Mouse (Mus musculus) hindbrain, embryonic 10.5 days (tissue): Measurements from ENCODE around the gene Ccdc171. TPM values are rescaled to one million over a fixed set of nuclear protein-coding genes. Genes with fewer than 3 reads are reported as not detected.
"Not testable (repeated sequence)": the region's sequence is repeated elsewhere in the genome, so short reads cannot be mapped to it uniquely, and the experiment has no call there.

Experiments
- DNase-seq: peaks from one replicate; pipeline ENCODE4 v3.0.0-alpha.2; 2017; ENCODE audit warnings: low spot score
- H3K27ac ChIP-seq: fragments of 300-500 bp; sonication (generic); 2 replicates; pipeline ENCODE4 v1.5.1; 2016; ENCODE audit warnings: mild to moderate bottlenecking, moderate library complexity
- H3K27me3 ChIP-seq: fragments of 300-500 bp; sonication (generic); 2 replicates; pipeline ENCODE4 v1.6.1; 2016; ENCODE audit warnings: mild to moderate bottlenecking; ENCODE audit not compliant: poor library complexity, insufficient read depth, severe bottlenecking
- H3K36me3 ChIP-seq: fragments of 300-500 bp; sonication (generic); 2 replicates; pipeline ENCODE4 v1.6.1; 2016; ENCODE audit warnings: mild to moderate bottlenecking, moderate library complexity
- H3K4me1 ChIP-seq: fragments of 300-500 bp; sonication (generic); replicated peaks from 2 replicates; pipeline ENCODE4 v1.6.1; 2016; ENCODE audit warnings: mild to moderate bottlenecking
- H3K4me3 ChIP-seq: fragments of 300-500 bp; sonication (generic); 2 replicates; pipeline ENCODE4 v1.5.1; 2016; ENCODE audit warnings: mild to moderate bottlenecking, moderate library complexity
- H3K9me3 ChIP-seq: fragments of 300-500 bp; sonication (generic); 2 replicates; pipeline ENCODE4 v1.6.1; 2016; ENCODE audit warnings: mild to moderate bottlenecking, moderate library complexity
- WGBS: fragments of 180-500 bp; shearing (Covaris S2); methylation state at CpG from one replicate; pipeline ENCODE4 v1.1.7; 2016; 5-methylcytosine and 5-hydroxymethylcytosine counted together
- polyA plus RNA-seq: library from polyadenylated mRNA; unstranded; fragments of >200 nt; fragmentation: Nextera tagmentation; extraction: Ambion mirVana; gene quantifications from 2 replicates; pipeline ENCODE4 v1.2.1, GENCODE M21; 2016

The Ccdc171 gene
- polyA plus RNA-seq, 1 experiment from 2014 or later = 3.3 TPM

DNA sequence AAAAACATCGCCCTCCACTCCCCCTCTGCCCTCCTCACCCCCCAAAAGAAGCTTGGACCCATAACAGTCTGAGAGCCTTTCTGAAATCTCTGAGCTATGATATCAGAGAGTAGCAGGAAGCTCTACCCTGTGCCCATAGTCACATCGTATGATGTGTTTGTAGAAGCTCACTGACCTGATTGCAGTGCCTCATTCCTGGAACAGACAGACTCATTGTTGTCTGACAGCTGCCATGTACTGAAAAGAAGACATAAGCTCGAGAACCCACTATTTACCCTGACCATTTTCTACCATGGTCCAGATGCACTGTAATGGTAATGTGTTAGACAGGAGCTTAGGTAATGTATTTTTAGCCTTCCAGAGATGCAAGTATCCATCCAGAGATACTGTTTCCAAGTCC lies 85.8 kb downstream of the Ccdc171 start:
- Histone ChIP-seq H3K27ac (no peak overlapping the region), H3K27me3 (no peaks in the 10 kb centered on the region), H3K4me3 (no peak overlapping the region), H3K9me3 (no peaks in the 10 kb centered on the region), H3K4me1 (no peaks in the 10 kb centered on the region), H3K36me3 (no peaks in the 10 kb centered on the region)
- no peak for DNase-seq
- 85% methylated on average over 3 of the region's 3 CpGs for WGBS

DNA sequence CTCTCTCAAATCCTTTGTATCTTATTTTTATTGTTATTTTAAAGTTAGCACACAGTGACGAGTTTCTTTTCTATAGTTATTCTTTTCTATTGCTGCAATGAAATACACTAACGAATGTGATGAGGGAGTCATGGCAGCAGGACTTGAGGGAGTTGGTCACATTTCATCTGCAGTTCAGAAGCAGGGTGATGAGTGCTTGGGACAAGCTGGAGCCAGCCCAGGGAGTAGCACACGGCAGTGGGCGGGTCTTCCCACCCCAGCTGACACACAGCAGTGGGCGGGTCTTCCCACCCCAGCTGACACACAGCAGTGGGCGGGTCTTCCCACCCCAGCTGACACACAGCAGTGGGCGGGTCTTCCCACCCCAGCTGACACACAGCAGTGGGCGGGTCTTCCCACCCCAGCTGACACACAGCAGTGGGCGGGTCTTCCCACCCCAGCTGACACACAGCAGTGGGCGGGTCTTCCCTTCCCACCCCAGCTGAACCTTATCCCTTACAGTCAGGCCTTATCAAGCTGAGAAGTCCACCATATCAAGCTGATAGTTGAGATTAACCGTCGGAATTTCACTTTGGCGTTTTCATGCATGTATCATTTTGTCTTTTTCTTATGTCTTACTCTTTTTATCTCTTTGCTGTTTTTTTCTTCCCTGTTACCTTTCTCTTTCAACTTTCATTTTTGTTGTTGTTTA lies 97.8 kb downstream of the Ccdc171 start:
- H3K9me3 ChIP-seq, H3K27me3 ChIP-seq, DNase-seq, H3K4me3 ChIP-seq, H3K27ac ChIP-seq, H3K36me3 ChIP-seq, H3K4me1 ChIP-seq: not testable (repeated sequence)
- 26% methylated on average over 11 of the region's 13 CpGs for WGBS

DNA sequence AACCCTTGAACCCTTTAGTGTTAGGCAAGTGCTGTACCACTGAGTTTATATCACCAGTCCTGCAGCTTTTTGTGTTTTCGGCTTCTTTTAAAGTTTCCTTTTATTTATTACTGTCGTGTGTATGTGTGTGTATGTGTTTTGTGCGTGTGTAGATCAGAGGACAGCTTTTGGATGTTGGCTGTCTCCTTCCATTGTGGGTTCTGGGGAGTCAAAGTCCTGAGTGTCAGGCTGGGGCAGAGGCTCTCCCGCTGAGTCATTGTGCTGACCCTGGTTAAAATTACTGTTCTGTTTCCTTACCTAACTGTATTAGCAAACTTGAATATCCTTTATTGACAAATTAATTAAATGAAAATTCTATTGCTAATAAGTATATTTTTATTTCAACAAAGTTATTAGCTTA lies 98.4 kb downstream of the Ccdc171 start:
- no peaks in the 10 kb centered on the region for H3K27me3 ChIP-seq
- H3K4me3 ChIP-seq = no peak overlapping the region
- no peak overlapping the region for H3K27ac ChIP-seq
- no peaks in the 10 kb centered on the region for H3K9me3 ChIP-seq
- WGBS = 88% methylated on average over 4 of the region's 4 CpGs
- DNase-seq = no peak
- H3K4me1 ChIP-seq = no peaks in the 10 kb centered on the region
- no peaks in the 10 kb centered on the region for H3K36me3 ChIP-seq

DNA sequence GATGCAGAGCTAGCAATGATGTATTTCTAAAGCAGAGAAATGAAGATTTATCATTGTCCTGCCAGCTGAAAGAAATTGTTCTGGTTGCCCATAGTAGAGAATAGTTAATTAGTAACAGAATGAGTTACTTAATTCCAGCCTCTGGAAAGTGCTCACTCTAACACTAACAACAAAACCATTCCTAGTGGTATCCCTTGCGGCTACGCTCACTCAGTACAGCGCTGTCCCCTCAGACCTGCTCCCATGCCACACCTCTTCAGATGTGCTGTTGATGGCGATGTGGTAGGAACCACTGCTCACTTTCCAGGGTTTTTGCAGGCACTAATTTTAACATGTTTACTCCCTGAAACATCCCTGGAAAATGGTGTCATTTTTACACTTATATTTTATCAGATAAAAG lies 126.1 kb downstream of the Ccdc171 start:
- no peaks in the 10 kb centered on the region for H3K36me3 ChIP-seq
- H3K27ac ChIP-seq = no peak overlapping the region
- no peak for DNase-seq
- H3K4me1 ChIP-seq = peaks cover 14% of the 10 kb centered on the region
- H3K9me3 ChIP-seq = no peaks in the 10 kb centered on the region
- no peaks in the 10 kb centered on the region for H3K27me3 ChIP-seq
- no peak overlapping the region for H3K4me3 ChIP-seq
- WGBS = 89% methylated on average over 4 of the region's 4 CpGs

DNA sequence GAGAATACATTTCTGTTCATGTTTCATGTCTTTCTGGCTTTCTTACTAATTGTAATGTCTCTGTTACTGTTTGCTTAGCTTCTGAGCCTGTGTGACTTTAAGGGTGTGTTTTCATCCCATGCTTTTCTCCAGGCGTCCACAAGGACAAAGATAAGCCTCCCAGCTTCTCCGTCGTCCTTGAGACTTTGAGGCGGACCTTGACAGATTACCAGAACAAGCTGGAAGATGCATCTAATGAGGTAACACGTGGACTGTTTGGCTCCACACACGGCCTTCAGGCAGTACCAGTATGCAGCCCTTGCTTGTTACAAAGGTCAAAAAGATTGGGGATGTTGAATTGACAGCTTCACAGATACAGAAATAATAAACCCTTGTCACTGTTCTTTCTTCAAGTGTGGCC lies 130.1 kb downstream of the Ccdc171 start:
- no peak for DNase-seq
- 29% methylated on average over 6 of the region's 6 CpGs for WGBS
- no peaks in the 10 kb centered on the region for H3K27me3 ChIP-seq

DNA sequence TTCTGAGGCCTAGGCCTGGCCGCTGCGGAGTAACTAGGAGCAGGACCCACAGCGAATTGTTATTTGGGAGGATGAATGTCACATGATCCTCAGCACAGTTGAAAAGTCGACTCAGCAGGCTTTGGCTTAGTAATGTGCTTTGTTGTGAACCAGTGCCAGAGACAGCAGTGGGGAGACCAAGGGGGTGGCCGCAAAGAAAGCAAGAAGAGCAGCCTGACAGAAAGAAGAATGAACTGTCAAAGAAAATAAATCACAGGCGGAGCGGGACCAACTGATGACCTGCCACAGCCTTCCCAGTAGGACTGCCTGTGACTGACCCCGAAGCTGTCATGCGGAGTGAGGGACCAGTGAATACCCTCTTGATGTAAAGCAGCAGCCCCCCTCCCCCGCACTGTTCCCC lies 131.2 kb downstream of the Ccdc171 start:
- peak; percentile 78 for DNase-seq

More for the DNA sequence above, 130.1 kb downstream of the Ccdc171 start:
- Histone ChIP-seq H3K36me3 (no peaks in the 10 kb centered on the region), H3K4me3 (no peak overlapping the region), H3K27ac (peak overlapping the region; percentile 79), H3K9me3 (no peaks in the 10 kb centered on the region), H3K4me1 (peaks cover 23% of the 10 kb centered on the region)

DNA sequence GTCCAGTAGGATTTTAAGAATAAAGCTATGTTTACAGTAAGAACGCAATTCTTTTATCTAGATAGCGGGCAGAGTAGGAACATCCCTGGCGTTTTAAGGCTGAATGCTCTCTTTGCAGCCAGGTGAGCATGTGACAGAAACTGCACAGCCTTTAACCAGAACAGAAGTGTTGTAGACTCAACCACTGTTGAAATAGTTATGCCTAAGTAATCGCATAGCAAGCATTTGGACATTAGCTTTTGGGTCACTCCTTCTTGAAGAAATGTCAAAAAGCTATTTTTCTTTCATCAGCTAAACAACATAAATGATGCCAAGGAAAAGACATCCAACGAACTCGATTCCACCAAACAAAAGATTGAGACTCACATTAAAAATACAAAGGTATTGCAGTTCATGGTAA lies 131.7 kb downstream of the Ccdc171 start:
- peak overlapping the region; percentile 38 for H3K4me3 ChIP-seq
- H3K9me3 ChIP-seq = no peaks in the 10 kb centered on the region
- H3K27ac ChIP-seq = peak overlapping the region; percentile 79
- H3K36me3 ChIP-seq = no peaks in the 10 kb centered on the region
- DNase-seq = no peak
- H3K4me1 ChIP-seq = peaks cover 23% of the 10 kb centered on the region
- 43% methylated on average over 6 of the region's 6 CpGs for WGBS
- H3K27me3 ChIP-seq = no peaks in the 10 kb centered on the region

More for the DNA sequence above, 131.2 kb downstream of the Ccdc171 start:
- 4% methylated on average over 10 of the region's 10 CpGs for WGBS
- H3K9me3 ChIP-seq = no peaks in the 10 kb centered on the region
- peaks cover 23% of the 10 kb centered on the region for H3K4me1 ChIP-seq
- H3K27me3 ChIP-seq = no peaks in the 10 kb centered on the region
- peak overlapping the region; percentile 38 for H3K4me3 ChIP-seq
- peak overlapping the region; percentile 79 for H3K27ac ChIP-seq
- no peaks in the 10 kb centered on the region for H3K36me3 ChIP-seq

DNA sequence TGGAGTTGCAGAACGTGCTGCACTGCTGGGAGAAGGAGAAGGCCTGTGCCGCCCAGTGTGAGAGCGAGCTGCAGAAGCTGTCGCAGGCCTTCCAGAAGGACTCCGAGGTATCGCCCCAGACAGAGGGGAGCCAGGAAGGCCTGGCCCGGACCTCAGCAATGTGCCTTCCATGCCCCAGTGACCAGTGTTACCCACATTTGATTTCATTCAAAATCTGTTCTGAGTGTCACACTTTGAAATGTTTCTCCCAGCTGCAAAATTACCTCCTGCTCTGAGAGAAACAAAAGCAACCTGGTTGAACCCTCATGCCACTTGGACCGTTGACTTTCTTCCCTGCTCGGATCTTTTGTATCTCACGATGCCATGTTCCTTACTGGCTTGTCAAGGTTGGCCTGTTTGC lies 133.1 kb downstream of the Ccdc171 start:
- DNase-seq = no peak

DNA sequence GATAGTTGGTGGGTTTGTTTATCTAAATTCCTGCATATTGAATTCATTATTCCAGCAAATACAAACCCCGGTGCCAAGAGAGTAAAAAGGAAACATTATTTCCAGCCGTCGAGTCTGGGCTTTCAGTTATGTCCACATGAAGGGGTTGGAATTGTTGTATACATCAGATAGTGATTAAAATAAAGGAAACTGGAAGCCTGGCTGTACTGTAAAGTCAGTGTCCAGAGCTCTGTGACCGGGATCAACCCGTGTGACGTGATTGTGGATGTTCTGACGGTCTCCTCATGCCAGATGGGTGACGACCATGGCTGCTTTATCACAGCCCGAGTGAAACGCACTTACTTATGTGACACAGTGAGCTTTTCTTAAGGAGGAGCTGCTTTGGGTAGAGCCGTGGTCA lies 134.1 kb downstream of the Ccdc171 start:
- Histone ChIP-seq H3K27ac (no peak overlapping the region), H3K36me3 (no peaks in the 10 kb centered on the region), H3K4me1 (peaks cover 23% of the 10 kb centered on the region), H3K27me3 (no peaks in the 10 kb centered on the region), H3K4me3 (no peak overlapping the region), H3K9me3 (no peaks in the 10 kb centered on the region)
- WGBS = 73% methylated on average over 11 of the region's 11 CpGs
- no peak for DNase-seq

More for the DNA sequence above, 133.1 kb downstream of the Ccdc171 start:
- Histone ChIP-seq H3K4me1 (peaks cover 23% of the 10 kb centered on the region), H3K36me3 (no peaks in the 10 kb centered on the region), H3K4me3 (no peak overlapping the region), H3K27me3 (no peaks in the 10 kb centered on the region), H3K9me3 (no peaks in the 10 kb centered on the region), H3K27ac (peak overlapping the region; percentile 50)
- 83% methylated on average over 10 of the region's 10 CpGs for WGBS

DNA sequence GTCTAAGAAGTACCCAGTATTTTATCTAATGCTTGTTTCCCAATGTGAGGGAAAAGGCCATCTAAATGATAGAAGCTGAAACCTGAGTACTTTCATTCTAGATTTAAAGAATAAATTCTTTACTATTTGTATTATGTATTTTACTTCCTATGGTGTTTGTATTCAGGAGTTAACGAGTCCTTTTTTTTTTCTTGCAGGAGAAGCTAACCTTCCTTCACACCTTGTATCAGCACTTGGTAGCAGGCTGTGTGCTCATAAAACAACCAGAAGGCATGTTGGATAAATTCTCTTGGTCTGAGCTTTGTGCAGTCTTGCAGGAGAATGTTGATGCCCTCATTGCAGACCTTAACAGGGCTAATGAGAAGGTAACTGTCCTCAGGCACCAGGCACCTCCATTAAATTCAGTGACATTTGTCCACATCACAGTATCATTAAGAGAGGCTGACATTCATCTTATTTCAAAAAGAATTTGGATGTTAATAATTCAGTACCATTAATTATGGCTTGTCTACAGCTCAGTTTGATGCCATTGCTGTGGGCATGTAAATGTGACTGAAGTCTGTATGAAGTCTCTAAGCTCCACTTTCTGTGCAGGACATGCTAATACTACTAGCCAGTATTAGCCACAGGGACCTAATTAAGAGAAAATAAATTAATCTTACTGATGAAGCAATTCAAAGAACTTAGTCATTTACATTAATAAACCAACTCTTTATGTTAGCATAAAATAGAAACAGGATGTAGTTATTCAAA lies 136.3 kb downstream of the Ccdc171 start:
- no peaks in the 10 kb centered on the region for H3K36me3 ChIP-seq
- H3K4me1 ChIP-seq = peaks cover 6% of the 10 kb centered on the region
- no peak overlapping the region for H3K4me3 ChIP-seq
- no peaks in the 10 kb centered on the region for H3K27me3 ChIP-seq
- no peak overlapping the region for H3K27ac ChIP-seq
- 92% methylated on average over 1 of the region's 1 CpGs for WGBS
- H3K9me3 ChIP-seq = no peaks in the 10 kb centered on the region
- no peak for DNase-seq

DNA sequence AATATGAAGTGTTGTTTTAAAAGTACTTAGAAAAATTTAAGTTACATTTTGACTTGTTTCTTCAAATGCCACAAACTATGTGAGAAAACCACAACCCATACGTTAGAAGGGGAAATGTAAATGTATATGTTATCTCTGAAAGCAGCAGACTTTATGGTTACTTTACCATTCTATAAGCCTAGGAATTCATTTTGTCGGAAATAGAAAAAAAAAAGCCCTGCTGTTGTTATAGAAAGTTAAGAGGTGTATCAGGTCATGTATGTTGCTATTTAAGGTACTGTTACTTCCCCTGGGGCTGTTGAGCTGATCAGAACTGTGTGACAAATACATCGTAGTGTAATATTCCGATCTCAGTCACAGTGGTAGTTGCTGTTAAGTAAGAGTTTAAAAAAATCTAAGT lies 137.0 kb downstream of the Ccdc171 start:
- Histone ChIP-seq H3K4me3 (no peak overlapping the region), H3K27ac (no peak overlapping the region), H3K36me3 (no peaks in the 10 kb centered on the region), H3K4me1 (peaks cover 3% of the 10 kb centered on the region; the same call in 1 of the 2 replicates), H3K27me3 (no peaks in the 10 kb centered on the region), H3K9me3 (no peaks in the 10 kb centered on the region)
- 92% methylated on average over 4 of the region's 4 CpGs for WGBS
- DNase-seq = no peak

DNA sequence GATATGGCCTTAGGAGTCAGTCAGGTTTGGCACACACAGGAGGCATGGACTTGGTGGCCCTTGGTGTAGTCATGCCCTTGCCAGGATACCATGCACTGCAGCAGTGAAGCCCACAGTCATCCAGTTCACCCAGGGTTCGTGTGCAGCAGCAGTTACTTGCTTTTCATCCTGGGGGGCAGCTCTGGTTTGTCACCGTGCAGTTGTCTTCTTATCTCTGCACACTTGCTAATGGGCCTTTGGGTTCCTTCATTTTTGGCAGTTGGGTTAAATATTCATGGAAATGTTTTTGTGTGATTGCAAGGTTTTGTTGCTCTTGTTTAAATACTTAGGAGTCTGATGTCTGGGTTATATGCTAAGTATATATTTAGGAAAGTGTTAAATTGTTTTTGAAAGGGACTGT lies 144.2 kb downstream of the Ccdc171 start:
- Histone ChIP-seq H3K27me3 (no peaks in the 10 kb centered on the region), H3K4me3 (no peak overlapping the region), H3K9me3 (no peaks in the 10 kb centered on the region), H3K4me1 (no peaks in the 10 kb centered on the region), H3K36me3 (no peaks in the 10 kb centered on the region), H3K27ac (no peak overlapping the region)
- DNase-seq = no peak
- WGBS = 83% methylated on average over 2 of the region's 2 CpGs

DNA sequence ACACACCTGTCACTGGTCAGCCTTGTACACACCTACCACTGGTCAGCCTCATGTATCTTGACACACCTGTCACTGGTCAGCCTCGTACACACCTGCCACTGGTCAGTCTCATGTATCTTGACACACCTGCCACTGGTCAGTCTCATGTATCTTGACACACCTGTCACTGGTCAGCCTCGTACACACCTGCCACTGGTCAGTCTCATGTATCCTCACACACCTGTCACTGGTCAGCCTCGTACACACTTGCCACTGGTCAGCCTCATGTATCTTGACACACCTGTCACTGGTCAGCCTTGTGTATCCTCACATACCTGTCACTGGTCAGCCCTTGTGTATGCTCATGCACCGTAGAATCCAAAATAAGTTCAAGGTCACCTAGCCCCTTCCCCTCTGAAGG lies 150.0 kb downstream of the Ccdc171 start:
- H3K4me1 ChIP-seq, H3K27ac ChIP-seq, H3K4me3 ChIP-seq, H3K27me3 ChIP-seq, H3K36me3 ChIP-seq, H3K9me3 ChIP-seq, DNase-seq: not testable (repeated sequence)
- 90% methylated on average over 4 of the region's 4 CpGs for WGBS
